Mouse (Mus musculus) layer of hippocampus, postnatal 14 days (tissue): ENCODE data around the gene Togaram2. TPM values are rescaled to one million over a fixed set of nuclear protein-coding genes. Genes with fewer than 3 reads are reported as not detected.

Source experiments
- DNase-seq, 2 experiments: peaks; one replicate each; pipeline ENCODE4 v3.0.0; 2021 to 2022; ENCODE audit warnings: low spot score in 2 of 2, mixed read lengths in 1 of 2
- total RNA-seq, 2 experiments: library from RNA; stranded (reverse); gene quantifications; 2 replicates each; pipeline ENCODE4 v1.2.3; 2021

Togaram2 gene
- total RNA-seq, 2 experiments from 2014 or later: 1.3 to 1.6 TPM

GRCm38 (mm10) chr17:71681666-71682065, 8.6 kb downstream of the Togaram2 start:
- no peak for DNase-seq

DNA sequence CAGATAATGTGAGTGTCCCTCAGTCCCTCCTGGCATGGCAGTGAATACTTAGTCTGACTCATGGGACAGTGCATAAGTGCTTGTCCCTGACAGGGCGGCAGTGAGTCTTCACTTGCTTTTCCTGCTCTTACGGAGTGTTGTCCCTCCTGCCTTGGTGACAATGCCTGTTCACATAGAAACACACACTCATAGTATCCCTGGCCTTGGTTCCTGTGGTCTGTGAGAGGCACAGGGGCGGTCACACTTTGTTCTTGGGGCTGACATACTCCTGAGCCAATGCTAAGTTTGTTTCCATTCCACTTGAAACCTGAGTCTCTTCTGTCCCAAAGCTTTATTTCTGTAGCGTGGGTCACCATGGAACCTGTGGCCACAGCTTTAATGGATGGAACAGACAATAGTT, 9.3 kb downstream of the Togaram2 start:
- no peak for DNase-seq

GRCm38 (mm10) chr17:71683281-71683680, 10.2 kb downstream of the Togaram2 start:
- DNase-seq: no peak

GRCm38 (mm10) chr17:71684103-71684608, 11.1 kb downstream of the Togaram2 start:
- DNase-seq: no peak

DNA sequence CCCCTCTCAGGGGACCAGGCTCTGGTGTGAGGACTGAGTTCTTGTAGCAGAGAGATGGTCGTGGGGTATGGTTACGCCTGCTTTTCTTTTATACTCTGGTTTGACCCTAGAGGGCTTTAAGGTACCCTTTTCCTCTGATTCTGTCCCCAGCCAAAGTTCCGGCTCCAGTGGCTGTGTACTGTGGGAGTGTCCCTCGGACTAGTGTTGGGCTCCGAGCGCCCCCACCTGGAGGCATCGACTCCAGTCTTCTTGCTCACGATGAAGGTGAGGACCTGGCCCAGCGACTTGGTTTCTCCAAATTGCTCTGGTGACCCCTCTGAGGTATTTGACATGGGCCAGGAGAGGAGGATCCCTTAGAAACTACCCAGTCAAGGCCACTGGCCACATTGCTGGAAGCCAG, 14.4 kb downstream of the Togaram2 start:
- DNase-seq: no peak

- DNase-seq: no peak
These were observed 16.8 kb downstream of the Togaram2 start for GRCm38 (mm10) chr17:71689903-71690302.

- no peak for DNase-seq
These were observed 18.4 kb downstream of the Togaram2 start for GRCm38 (mm10) chr17:71691361-71691875.

DNA sequence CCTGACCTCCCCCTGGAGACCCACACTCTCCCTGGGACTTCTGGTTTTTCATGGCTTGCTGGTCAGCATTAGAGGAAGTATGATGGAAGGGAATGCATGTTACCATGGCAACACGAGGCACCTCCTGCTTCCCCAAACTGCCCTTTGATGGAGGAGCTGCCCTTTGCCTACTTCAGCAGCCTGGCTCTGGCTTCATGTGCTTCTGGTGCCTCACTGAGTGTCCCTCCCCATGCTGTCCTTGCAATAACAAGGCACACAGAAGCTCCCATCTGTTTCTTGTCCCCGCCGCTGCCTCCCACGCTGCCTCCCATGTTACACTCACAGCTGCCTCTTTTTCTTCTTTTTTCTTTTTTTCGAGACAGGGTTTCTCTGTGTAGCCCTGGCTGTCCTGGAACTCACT, 20.3 kb downstream of the Togaram2 start:
- DNase-seq: peak in 1 of 2 experiments; percentile 47

- no peak for DNase-seq
These were observed 20.7 kb downstream of the Togaram2 start for GRCm38 (mm10) chr17:71693780-71694179.

DNA sequence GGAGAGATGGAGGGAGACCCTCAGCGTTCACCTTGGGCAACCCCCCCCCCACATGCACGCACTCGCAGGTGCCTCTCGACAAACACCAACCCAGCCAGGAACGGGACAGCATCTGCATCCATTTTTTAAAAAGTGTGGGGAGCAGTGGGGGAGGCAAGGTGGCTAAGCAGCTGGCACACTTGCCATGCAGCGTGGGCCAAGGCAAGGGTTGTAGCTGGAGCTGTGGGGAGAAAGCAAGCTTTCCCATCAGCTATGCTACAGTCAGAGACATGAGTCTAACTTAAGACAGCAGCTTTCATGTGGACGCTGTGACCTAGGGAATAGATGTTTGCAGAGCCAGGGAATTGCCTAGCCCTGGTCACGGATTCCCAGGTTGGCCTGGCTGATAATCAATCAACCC, 22.1 kb downstream of the Togaram2 start:
- no peak for DNase-seq

DNA sequence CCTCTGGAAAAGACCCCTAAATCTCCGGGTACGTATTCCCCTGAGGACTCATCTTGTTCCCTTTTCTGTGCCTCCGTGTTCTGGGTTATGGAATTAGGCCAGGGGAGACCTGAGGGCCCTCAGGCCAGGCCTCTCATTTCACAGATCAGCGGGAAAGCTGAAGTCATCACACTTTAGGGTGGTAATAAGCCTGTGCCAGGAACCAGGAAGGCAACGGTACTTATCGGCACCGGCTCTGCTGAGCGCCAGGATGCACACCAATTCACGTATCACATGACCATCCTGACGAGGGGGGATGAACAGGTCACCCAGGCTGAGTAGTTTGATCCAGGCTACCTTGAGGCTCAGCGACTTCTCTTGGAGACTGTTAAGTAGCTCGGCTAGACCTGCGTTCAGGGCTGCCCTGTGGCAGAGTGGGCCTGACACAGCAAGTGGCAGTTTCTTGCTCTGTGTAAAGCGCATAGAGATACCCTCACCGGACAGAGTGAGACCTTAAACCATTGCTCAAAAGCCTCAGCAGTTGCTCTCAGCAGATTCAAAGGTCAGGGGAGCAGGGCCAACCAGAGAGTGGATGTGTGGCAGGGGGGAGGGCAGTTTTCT, 22.8 kb downstream of the Togaram2 start:
- DNase-seq: no peak

- DNase-seq: no peak
These were observed 23.3 kb downstream of the Togaram2 start for GRCm38 (mm10) chr17:71696396-71696795.

DNA sequence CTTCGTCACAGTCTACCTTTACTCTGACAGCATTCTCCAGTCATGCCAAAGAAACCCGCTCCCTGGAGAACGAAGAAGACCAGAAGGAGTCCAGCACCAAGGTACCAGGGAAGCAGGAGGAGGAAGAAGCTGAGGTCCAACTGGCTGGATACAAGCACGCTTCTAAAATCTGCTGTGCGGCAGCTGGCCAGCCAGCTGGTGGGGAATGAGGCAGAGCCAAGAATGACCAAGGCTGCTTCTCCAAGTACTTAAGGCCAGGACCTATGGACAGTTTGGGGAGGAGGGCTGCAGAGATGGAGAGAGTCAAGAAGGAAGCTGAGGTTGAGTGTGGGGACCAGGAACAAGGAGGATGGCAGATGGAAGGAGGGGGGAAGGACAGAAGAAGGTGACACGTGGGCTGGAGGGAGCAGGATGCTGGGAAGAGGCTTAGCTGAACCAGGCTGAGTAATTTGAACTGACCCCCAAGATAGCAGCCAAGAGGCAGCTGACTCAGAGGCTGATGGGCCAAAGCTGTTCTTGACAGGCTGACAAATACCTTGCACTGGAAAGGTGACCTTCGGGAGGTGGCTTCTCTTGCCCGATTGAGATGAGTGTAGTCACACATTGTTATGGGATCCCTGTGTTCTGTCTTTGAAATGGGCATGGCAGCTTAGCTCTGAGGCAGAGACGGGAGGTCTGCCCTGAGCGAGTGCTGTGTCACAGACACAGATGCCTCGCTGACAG, 25.0 kb downstream of the Togaram2 start:
- no peak for DNase-seq

GRCm38 (mm10) chr17:71698619-71698956, 25.5 kb downstream of the Togaram2 start:
- DNase-seq: no peak

DNA sequence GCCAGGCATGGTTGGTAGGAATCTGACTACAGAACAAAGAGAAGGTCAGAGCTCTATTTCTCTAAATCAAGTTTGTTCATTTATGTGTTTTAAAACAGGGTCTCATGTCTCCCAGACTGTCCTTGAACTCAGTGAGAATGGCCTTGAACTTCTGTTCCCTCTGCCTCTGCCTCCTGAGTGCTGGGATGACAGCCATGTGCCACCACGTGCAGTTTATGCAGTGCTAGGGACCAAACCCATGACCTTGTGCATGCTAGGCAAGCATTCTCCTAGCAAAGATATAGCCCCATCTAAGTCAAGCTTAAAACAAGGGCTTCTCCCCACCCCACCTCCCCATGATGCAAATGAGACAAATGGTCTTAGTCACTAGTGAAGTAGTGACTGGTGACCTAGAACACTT, 32.1 kb downstream of the Togaram2 start:
- no peak for DNase-seq

- DNase-seq: no peak
These were observed 32.8 kb downstream of the Togaram2 start for GRCm38 (mm10) chr17:71705550-71706480.

DNA sequence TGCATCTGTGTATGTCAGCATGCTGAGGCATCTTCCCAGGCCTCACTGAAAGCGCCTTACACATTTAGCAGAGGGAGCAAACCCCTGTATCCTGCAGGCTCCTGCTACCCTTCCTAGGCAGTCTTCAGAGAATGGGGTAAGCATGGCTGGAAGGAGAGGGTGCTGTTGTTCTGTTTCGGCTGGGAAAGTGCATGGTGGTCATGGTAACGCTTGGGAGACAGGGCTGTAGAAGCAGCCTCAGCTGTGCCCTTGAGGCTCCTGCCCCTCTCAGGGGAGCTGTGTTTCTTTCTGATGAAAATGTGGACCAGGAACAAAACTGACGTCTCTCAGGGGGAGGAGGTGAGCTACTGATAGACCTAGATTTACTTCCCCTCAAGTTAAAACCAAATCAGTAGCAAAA, 34.7 kb downstream of the Togaram2 start:
- DNase-seq: no peak

GRCm38 (mm10) chr17:71712279-71712678, 39.2 kb downstream of the Togaram2 start:
- DNase-seq: no peak

DNA sequence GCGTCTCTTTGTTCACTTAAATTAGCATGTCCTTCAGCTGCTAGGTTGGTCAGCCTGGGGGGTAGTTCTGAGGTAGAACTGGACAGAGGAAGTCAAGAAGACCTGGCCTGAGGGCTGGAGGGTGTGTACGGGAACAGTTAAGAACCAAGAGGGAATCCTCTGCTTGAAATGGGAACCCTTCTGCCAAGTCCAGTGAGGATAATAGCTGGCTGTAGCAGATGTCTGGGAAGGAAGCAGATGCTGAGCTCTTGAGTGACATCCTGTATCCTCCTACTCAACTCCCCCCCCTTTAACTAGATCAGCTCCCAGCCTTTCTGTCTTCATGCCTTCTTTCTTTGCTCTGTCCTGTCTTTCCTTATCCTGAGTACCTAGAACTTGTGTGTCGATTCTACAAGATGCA, 42.0 kb downstream of the Togaram2 start:
- peak; percentile 24 to 61 for DNase-seq

- DNase-seq: no peak
These were observed 45.0 kb downstream of the Togaram2 start for GRCm38 (mm10) chr17:71717881-71718625.

- no peak for DNase-seq
These were observed 47.4 kb downstream of the Togaram2 start for GRCm38 (mm10) chr17:71720434-71720833.
